Mouse (Mus musculus) right cerebral cortex, postnatal 4 days (tissue): ENCODE measurements around the gene Lsm7.
"Not testable (repeated sequence)": the region's sequence is repeated elsewhere in the genome, so short reads cannot be mapped to it uniquely, and the experiment has no call there.

ENCODE experiments used
- DNase-seq: peaks from one replicate; pipeline ENCODE4 v3.0.0-alpha.2; 2022

The Lsm7 gene

DNA sequence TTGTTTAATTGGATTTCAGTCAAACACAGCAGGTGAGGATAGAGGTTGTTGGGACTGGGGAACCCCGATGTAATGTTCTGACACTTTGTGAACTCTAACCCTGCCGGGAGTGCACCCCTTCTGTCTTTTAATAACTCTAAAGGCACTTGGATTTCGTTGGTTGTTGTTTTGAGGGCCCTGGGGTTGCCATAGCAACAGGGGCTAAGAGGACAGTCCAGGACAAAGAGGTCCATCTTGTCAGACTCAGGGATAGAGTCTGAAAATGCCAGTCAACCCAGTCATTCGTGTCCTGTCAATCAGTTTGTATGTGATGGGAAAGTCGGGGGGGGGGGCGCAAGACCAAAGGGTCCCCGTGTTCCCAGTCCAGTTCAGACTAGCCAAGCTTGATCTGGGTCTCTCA, 22.2 kb downstream of the Lsm7 start:
- no peak for DNase-seq

- no peak for DNase-seq
Observed at GRCm38 (mm10) chr10:80831136-80831535, 23.9 kb downstream of the Lsm7 start.

GRCm38 (mm10) chr10:80829359-80830278, 25.4 kb downstream of the Lsm7 start:
- DNase-seq: no peak

GRCm38 (mm10) chr10:80828587-80828986, 26.4 kb downstream of the Lsm7 start:
- DNase-seq: not testable (repeated sequence)

GRCm38 (mm10) chr10:80827870-80828420, 27.1 kb downstream of the Lsm7 start:
- no peak for DNase-seq

DNA sequence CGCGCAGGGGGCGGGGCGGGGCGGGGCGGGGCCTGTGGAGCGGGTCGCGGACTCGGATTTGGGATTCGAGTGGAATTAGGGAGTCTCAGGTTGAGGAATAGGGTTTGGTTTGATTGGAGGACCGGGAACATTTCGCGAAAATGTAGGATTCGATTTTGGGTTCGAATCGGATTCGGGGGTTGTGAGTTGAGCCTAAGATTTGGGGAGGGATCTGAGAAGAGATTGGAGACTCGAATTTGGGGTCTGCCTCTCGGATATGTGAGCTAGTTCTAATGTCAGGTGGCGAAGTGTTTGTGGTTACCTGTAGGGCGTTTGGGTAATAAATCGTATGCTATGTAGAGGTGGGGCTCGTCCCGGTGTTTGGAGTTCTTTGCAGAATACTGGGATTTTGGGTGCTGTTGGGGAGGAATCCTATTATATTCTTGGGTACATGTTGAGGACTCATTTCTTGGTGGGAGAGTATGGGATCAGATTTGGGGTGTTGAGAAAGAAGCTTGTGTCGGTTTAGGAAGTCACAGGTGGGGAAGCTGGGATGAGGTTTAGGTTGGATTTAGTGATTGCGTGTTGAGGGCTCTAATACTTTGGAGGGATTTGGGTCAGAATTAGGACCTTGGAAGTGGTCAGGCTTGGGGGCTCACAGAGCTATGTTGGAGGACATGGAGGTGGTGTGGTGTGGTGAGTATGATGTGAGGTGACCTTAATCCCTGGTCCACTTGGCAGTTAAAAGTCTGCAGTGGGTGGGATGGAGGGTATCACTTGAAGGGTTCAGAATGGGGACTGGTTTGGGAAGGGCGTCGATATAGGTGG, 27.7 kb downstream of the Lsm7 start:
- no peak for DNase-seq

- peak; percentile 98 for DNase-seq
Observed at GRCm38 (mm10) chr10:80826151-80827062, 28.6 kb downstream of the Lsm7 start, which contains the start of gene Oaz1. Oaz1 (plus strand) TSS chr10:80826656.

GRCm38 (mm10) chr10:80824827-80825226, 30.2 kb downstream of the Lsm7 start:
- no peak for DNase-seq

DNA sequence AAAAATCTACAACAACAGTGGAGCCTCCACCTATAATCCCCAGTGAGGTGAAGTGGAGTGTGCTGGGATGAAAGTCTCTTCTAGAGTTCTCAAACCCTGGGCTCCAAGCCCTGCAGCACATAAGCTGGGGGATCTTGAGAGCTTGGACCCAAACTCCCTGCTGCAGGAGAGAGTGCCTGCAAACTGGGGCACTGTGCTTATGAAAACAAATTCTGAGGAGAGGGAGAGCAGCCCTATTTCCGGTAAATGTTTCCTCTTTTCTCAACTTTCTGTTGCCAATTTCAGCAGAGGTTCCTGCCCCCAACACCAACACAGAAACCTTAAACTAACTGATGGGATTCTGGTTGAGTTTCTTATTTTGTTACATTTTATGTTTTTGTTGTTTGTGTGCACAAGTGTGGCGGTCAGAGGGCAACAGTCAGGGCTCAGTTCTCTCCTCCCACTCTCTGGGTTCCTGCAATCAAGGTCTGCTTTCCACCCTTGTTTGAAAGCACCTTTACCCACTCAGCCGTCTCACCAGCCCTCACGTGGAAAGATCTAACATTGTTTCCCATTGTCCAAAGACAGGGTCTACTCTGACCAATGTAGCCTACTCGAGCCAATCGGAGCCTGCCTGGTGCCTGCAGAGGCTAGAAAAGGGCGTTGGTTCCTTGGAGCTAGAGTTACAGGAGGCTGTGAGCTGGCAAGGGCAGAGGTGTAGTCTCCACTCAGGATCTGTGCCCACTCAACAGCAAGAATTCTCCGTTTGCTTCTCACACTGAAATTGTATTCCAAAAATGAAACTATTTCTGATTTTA, 31.0 kb downstream of the Lsm7 start:
- DNase-seq: no peak

DNA sequence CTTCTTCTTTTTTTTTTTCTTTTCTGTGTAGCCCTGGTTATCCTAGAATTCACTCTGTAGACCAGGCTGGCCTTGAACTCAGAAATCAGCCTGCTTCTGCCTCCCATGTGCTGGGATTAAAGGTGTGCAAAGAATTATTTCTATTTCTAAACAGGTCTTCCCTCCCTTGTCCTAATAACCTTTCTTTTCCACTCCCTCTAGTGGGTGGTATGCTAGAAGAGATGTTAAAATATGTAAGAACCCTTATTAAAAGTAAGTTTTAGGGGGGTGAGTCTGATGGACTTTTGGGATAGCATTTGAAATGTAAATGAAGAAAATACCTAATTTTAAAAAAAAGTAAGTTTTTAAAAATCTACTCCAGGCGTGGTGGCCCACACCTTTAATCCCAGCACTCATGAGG, 31.7 kb downstream of the Lsm7 start:
- no peak for DNase-seq

GRCm38 (mm10) chr10:80822528-80822927, 32.5 kb downstream of the Lsm7 start:
- no peak for DNase-seq

- DNase-seq: no peak
Observed at GRCm38 (mm10) chr10:80821991-80822390, 33.0 kb downstream of the Lsm7 start.

DNA sequence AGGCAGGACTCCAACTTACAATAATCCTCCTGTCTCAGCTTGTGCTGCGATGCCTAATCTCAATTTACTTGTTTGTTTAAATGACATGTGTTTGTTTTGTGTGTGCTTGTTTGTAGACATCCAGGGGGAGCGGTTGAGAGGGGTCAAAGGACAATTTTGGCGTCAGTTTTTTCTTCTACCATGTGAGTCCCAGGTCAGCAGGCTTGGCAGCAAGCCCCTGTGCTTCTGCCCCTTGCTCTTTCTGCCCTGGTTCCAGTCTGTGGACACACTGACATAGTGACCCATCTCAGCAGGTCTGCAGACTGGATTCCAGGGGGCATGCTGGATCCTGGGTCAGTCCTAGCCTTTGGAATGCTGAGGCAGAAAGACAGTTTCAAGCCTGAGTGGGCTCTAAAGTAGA, 35.6 kb downstream of the Lsm7 start:
- no peak for DNase-seq

DNA sequence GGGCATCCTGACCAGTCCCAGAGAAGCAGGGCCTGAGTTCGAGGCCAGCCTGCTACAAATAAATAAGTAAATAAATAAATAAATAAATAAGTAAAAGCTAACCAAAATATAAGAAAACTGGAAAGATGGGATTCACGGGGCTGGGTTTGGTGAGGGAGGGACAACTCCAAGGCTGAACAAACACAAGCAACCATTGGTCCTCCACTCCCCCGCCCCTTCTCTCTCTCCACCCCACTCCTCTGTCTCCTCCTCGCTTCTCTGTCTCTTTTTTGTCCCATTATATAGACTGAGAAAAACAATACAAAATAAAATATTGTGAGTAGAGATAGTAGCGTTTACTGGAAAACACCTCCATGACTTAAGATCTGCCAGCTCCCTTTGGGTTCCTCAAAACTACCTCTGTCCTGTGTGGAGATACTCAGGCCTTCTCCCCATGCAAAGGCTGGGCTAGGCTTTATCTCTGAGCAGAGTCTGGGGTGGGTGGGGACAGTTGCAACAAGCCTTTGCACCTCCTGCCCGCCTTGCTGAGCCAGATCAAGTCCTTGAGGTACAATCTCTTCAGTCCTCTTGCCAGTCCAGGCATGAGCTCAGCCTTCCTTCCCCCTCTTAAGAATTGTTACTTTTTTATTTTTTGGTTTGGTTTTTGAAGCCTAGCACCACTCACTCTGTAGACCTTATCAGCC, 36.3 kb downstream of the Lsm7 start:
- no peak for DNase-seq

- DNase-seq: not testable (repeated sequence)
Observed at GRCm38 (mm10) chr10:80817955-80818354, 37.1 kb downstream of the Lsm7 start.

DNA sequence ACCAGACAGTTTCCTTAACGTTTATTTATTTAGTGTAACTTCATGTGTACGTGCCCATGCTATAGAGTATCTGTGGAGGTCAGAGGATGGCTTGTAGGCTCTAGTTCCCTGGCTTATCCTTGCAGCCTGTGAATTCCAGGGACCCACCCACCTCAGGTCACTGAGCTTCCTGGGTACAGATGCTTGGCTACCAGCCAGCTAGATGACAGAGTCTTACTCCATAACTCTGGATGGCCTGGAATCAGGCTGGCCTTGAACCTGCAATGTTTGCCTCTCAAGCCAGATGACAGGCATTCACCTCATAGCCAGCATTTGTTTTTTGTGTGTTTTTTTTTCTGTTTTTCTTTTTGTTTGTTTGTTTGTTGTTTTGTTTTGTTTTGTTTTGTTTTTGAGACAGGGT, 37.8 kb downstream of the Lsm7 start:
- DNase-seq: no peak

DNA sequence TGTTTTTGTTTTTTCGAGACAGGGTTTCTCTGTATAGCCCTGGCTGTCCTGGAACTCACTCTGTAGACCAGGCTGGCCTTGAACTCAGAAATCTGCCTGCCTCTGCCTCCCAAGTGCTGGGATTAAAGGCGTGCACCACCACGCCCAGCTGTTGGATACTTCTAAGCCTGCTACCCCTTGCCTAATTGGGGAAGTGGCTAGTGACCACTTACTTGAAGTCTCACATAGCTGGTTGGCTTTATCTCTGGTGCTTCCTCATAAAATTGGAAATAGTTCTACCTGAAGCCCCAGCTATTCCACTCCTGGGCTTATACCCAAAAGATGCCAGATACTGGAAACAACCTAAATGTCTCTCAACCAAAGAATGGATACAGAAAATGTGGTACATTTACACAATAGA, 38.7 kb downstream of the Lsm7 start:
- DNase-seq: not testable (repeated sequence)

GRCm38 (mm10) chr10:80814800-80815199, 40.2 kb downstream of the Lsm7 start:
- DNase-seq: no peak

GRCm38 (mm10) chr10:80813366-80813765, 41.6 kb downstream of the Lsm7 start, which contains the start of gene Jsrp1:
Jsrp1 (minus strand) TSS chr10:80813498.
- DNase-seq: no peak

GRCm38 (mm10) chr10:80812391-80813041, 42.5 kb downstream of the Lsm7 start:
- DNase-seq: no peak
